Mouse (Mus musculus) layer of hippocampus, postnatal 25 days (tissue): Measurements from ENCODE around the gene Sh2b3. TPM values are rescaled to one million over a fixed set of nuclear protein-coding genes. Genes with fewer than 3 reads are reported as not detected.
A peak's percentile ranks its signal among the peaks of the same experiment; 100 is the strongest.

Source experiments
- DNase-seq, 2 experiments: peaks; one replicate each; pipeline ENCODE4 v3.0.0; 2022; ENCODE audit warnings: mixed read lengths in 2 of 2, low spot score in 1 of 2; ENCODE audit errors: extremely low spot score in 1 of 2
- total RNA-seq, 2 experiments: library from RNA; stranded (reverse); gene quantifications; 2 replicates each; pipeline ENCODE4 v1.2.3; 2021

Sh2b3 gene
- total RNA-seq, 2 experiments from 2014 or later, result 22.0 TPM

- DNase-seq, result no peak
Observed at GRCm38 (mm10) chr5:121827876-121828275, 9.6 kb downstream of the Sh2b3 start.

- DNase-seq, result no peak
Observed at GRCm38 (mm10) chr5:121825606-121826005, 11.8 kb downstream of the Sh2b3 start.

GRCm38 (mm10) chr5:121824121-121824520 lies 13.3 kb downstream of the Sh2b3 start:
- DNase-seq, result no peak

GRCm38 (mm10) chr5:121823668-121824067 lies 13.8 kb downstream of the Sh2b3 start:
- DNase-seq, result no peak

GRCm38 (mm10) chr5:121822786-121823505 lies 14.5 kb downstream of the Sh2b3 start:
- DNase-seq, result no peak

- DNase-seq, result no peak
Observed at GRCm38 (mm10) chr5:121821552-121821951, 15.9 kb downstream of the Sh2b3 start.

- DNase-seq, result no peak
Observed at GRCm38 (mm10) chr5:121821116-121821515, 16.3 kb downstream of the Sh2b3 start.

GRCm38 (mm10) chr5:121820657-121821056 lies 16.8 kb downstream of the Sh2b3 start:
- no peak for DNase-seq

GRCm38 (mm10) chr5:121820161-121820560 lies 17.3 kb downstream of the Sh2b3 start:
- DNase-seq, result no peak

- no peak for DNase-seq
Observed at GRCm38 (mm10) chr5:121819559-121819958, 17.9 kb downstream of the Sh2b3 start.

- DNase-seq, result no peak
Observed at GRCm38 (mm10) chr5:121818862-121819261, 18.6 kb downstream of the Sh2b3 start.

GRCm38 (mm10) chr5:121818401-121818800 lies 19.0 kb downstream of the Sh2b3 start:
- no peak for DNase-seq

GRCm38 (mm10) chr5:121817551-121817950 lies 19.9 kb downstream of the Sh2b3 start:
- no peak for DNase-seq

GRCm38 (mm10) chr5:121816611-121817010 lies 20.8 kb downstream of the Sh2b3 start:
- DNase-seq, result no peak

GRCm38 (mm10) chr5:121815867-121816380 lies 21.5 kb downstream of the Sh2b3 start:
- DNase-seq, result no peak

GRCm38 (mm10) chr5:121815067-121815466 lies 22.4 kb downstream of the Sh2b3 start:
- DNase-seq, result peak in 1 of 2 experiments; percentile 53

- DNase-seq, result no peak
Observed at GRCm38 (mm10) chr5:121813744-121814143, 23.7 kb downstream of the Sh2b3 start.

- no peak for DNase-seq
Observed at GRCm38 (mm10) chr5:121812526-121813243, 24.8 kb downstream of the Sh2b3 start.

GRCm38 (mm10) chr5:121811485-121811931 lies 25.9 kb downstream of the Sh2b3 start:
- DNase-seq, result no peak

- no peak for DNase-seq
Observed at GRCm38 (mm10) chr5:121810331-121811151, 26.9 kb downstream of the Sh2b3 start.
